Mouse (Mus musculus): ENCODE data around the gene Olfr694. TPM values are rescaled to one million over a fixed set of nuclear protein-coding genes. Genes with fewer than 3 reads are reported as not detected.

Olfr694 gene
- total and polyA plus RNA-seq, 2 experiments from 2014 or later = not detected

DNA sequence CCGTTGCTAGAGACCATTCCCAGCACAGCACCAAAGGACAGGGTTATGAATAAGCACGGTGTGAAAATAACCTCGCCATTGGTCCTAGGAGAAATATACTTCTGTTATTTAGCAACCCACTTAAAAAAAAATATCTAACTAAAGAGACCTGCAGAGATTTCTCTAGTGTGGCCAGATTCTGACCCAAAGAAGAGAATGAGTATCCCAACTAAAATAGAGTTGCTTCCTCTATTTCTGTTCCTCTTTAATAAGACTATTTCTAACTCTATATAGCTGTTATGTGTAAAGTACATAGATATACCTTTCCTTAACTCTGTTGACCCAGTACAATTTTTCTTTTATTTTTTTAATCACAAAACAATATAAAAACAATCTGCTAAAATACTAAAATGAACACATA, 1.4 kb upstream of the Olfr694 start:
- 90% methylated on average over 3 of the region's 3 CpGs for WGBS
- H3K27me3 ChIP-seq (ENCODE audit: insufficient read depth, low read length) = no peaks in the 10 kb centered on the region
- DNase-seq (no peak), ATAC-seq (no peak)
- H3K9ac ChIP-seq = no peak overlapping the region
- no peaks in the 10 kb centered on the region for H3K4me1 ChIP-seq (ENCODE audit: insufficient read depth)
- H3K27ac ChIP-seq (ENCODE audit: low read depth, low read length) = no peak overlapping the region
- H3K36me3 ChIP-seq (ENCODE audit: insufficient read depth) = no peaks in the 10 kb centered on the region
- H3K4me3 ChIP-seq (ENCODE audit: low read depth, low read length) = no peak overlapping the region
- no peak overlapping the region for H3K4me2 ChIP-seq (ENCODE audit: low read depth)
- no peak for TF ChIP-seq CTCF (IDR thresholded peaks at IDR 0.05; ENCODE audit: low read depth)
- no peaks in the 10 kb centered on the region for H3K9me3 ChIP-seq (ENCODE audit: low read length)

DNA sequence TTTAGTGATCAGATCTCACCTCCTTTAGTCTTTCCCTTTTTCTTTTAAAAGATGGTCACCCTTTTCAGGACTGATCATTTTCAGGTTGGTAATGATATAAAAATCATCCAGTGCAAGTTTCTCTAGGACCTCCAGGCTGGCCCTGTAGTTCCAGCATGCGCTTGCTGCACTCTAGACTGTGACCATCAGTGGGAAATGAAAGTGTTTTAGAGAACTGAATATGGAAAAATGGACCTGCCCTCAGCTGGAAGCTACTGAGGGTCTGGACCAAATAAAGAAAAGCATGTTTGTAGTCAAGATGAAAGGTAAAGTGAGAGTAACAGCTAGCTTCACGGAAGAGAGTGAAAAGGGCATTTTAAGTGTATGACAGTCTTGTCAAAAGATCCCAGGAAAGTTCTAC, 6.2 kb downstream of the Olfr694 start:
- Histone ChIP-seq H3K27ac (ENCODE audit: low read depth, low read length) (no peak overlapping the region), H3K9ac (no peak overlapping the region), H3K4me1 (ENCODE audit: insufficient read depth) (no peaks in the 10 kb centered on the region), H3K36me3 (ENCODE audit: insufficient read depth) (no peaks in the 10 kb centered on the region), H3K4me2 (ENCODE audit: low read depth) (no peak overlapping the region), H3K27me3 (ENCODE audit: insufficient read depth, low read length) (no peaks in the 10 kb centered on the region), H3K4me3 (ENCODE audit: low read depth, low read length) (no peak overlapping the region), H3K9me3 (ENCODE audit: low read length) (no peaks in the 10 kb centered on the region)
- ATAC-seq = no peak
- TF ChIP-seq CTCF (IDR thresholded peaks at IDR 0.05; ENCODE audit: low read depth) = no peak
- 84% methylated on average over 2 of the region's 2 CpGs for WGBS
- DNase-seq = no peak

GRCm38 (mm10) chr7:106680484-106680883, 11.1 kb downstream of the Olfr694 start, which contains the start of gene Olfr693:
Gene Olfr693 (minus strand): TSS chr7:106680584.
- Histone ChIP-seq H3K9ac (no peak within 1 kb of the TSS), H3K36me3 (ENCODE audit: insufficient read depth) (no peaks in the 10 kb centered on the region), H3K4me3 (ENCODE audit: low read depth, low read length) (no peak within 1 kb of the TSS), H3K9me3 (ENCODE audit: low read length) (no peaks in the 10 kb centered on the region), H3K27ac (ENCODE audit: low read depth, low read length) (no peak within 1 kb of the TSS), H3K4me1 (ENCODE audit: insufficient read depth) (no peaks in the 10 kb centered on the region), H3K27me3 (ENCODE audit: insufficient read depth, low read length) (no peaks in the 10 kb centered on the region), H3K4me2 (ENCODE audit: low read depth) (no peak within 1 kb of the TSS)
- TF ChIP-seq CTCF (IDR thresholded peaks at IDR 0.05; ENCODE audit: low read depth) = no peak
- no peak for ATAC-seq
- no peak for DNase-seq

DNA sequence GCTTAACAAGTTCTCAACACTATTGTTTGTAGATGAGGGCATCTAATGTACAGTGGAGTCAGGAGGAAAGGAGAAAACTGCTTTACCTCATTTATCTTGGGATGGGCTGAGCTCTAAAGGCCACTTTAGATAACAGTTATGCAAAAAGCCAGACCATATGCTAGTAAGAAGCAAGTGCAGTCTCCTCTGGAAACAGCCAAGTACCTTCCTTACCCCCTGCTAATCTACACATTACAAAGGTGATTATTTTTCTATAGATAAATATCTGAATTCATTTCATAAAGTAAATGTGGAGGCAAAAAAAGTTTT, 39.3 kb downstream of the Olfr694 start:
- no peak overlapping the region for H3K4me2 ChIP-seq (ENCODE audit: low read depth)
- DNase-seq (no peak), ATAC-seq (no peak)
- no peak for TF ChIP-seq CTCF (IDR thresholded peaks at IDR 0.05; ENCODE audit: low read depth)
- H3K4me3 ChIP-seq (ENCODE audit: low read depth, low read length) = no peak overlapping the region
- no peaks in the 10 kb centered on the region for H3K9me3 ChIP-seq (ENCODE audit: low read length)
- H3K27me3 ChIP-seq (ENCODE audit: insufficient read depth, low read length) = no peaks in the 10 kb centered on the region
- H3K36me3 ChIP-seq (ENCODE audit: insufficient read depth) = no peaks in the 10 kb centered on the region
- no peaks in the 10 kb centered on the region for H3K4me1 ChIP-seq (ENCODE audit: insufficient read depth)
- H3K27ac ChIP-seq (ENCODE audit: low read depth, low read length) = no peak overlapping the region
- no peak overlapping the region for H3K9ac ChIP-seq

- ATAC-seq = no peak
- H3K9ac ChIP-seq = no peak overlapping the region
- no peaks in the 10 kb centered on the region for H3K9me3 ChIP-seq (ENCODE audit: low read length)
- no peak overlapping the region for H3K4me3 ChIP-seq (ENCODE audit: low read depth, low read length)
- H3K4me1 ChIP-seq (ENCODE audit: insufficient read depth) = no peaks in the 10 kb centered on the region
- H3K27me3 ChIP-seq (ENCODE audit: insufficient read depth, low read length) = no peaks in the 10 kb centered on the region
- no peak for DNase-seq
- no peak overlapping the region for H3K27ac ChIP-seq (ENCODE audit: low read depth, low read length)
- H3K36me3 ChIP-seq (ENCODE audit: insufficient read depth) = no peaks in the 10 kb centered on the region
- no peak for TF ChIP-seq CTCF (IDR thresholded peaks at IDR 0.05; ENCODE audit: low read depth)
- no peak overlapping the region for H3K4me2 ChIP-seq (ENCODE audit: low read depth)
These were observed 39.9 kb downstream of the Olfr694 start for GRCm38 (mm10) chr7:106651555-106652343.

DNA sequence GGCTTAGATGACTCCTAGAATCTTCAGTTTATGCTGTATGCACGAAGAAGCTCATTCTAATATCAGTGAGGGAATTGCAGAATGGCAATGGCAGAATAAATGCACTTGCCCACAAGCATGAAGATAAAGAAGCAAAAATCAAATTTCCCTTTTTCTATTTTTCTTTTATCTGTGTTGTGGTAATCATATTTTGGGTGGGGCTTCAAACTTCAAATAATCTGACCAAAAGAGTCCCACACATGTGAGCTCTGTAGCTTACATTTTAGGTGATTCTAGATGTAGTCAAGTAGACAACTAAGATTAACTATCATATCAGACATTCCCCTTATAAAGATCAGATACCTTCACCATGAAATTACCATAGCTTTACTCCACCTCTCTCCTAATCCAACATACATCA, 41.8 kb downstream of the Olfr694 start:
- Histone ChIP-seq H3K9ac (no peak overlapping the region), H3K4me3 (ENCODE audit: low read depth, low read length) (no peak overlapping the region), H3K4me2 (ENCODE audit: low read depth) (no peak overlapping the region), H3K27ac (ENCODE audit: low read depth, low read length) (no peak overlapping the region), H3K36me3 (ENCODE audit: insufficient read depth) (no peaks in the 10 kb centered on the region), H3K4me1 (ENCODE audit: insufficient read depth) (no peaks in the 10 kb centered on the region), H3K27me3 (ENCODE audit: insufficient read depth, low read length) (no peaks in the 10 kb centered on the region), H3K9me3 (ENCODE audit: low read length) (no peaks in the 10 kb centered on the region)
- DNase-seq = no peak
- no peak for TF ChIP-seq CTCF (IDR thresholded peaks at IDR 0.05; ENCODE audit: low read depth)
- no peak for ATAC-seq
- 71% methylated on average over 1 of the region's 1 CpGs for WGBS

DNA sequence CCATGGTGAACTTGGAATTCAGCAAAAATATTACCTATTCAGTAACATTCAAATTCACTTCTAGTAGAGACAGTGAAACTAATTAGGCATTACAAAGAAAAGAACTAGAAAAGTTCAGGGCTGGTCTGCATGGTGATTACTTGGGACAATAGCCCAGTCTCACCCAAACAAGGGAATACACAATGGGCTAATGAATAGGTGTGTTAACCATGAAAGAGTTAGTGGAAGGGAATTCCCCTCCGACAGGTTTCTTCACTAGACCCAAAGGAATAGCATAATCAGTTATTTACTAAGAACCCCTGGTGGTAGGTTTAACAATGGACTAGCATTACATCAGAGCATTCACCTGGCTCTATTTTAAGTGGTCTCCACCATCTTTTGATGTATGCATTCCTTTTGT, 46.4 kb downstream of the Olfr694 start:
- H3K36me3 ChIP-seq (ENCODE audit: insufficient read depth) = no peaks in the 10 kb centered on the region
- TF ChIP-seq CTCF (IDR thresholded peaks at IDR 0.05; ENCODE audit: low read depth) = no peak
- no peak overlapping the region for H3K4me3 ChIP-seq (ENCODE audit: low read depth, low read length)
- DNase-seq (no peak), ATAC-seq (no peak)
- 45% methylated on average over 1 of the region's 1 CpGs for WGBS
- H3K27me3 ChIP-seq (ENCODE audit: insufficient read depth, low read length) = no peaks in the 10 kb centered on the region
- no peak overlapping the region for H3K9ac ChIP-seq
- no peak overlapping the region for H3K27ac ChIP-seq (ENCODE audit: low read depth, low read length)
- no peak overlapping the region for H3K4me2 ChIP-seq (ENCODE audit: low read depth)
- no peaks in the 10 kb centered on the region for H3K9me3 ChIP-seq (ENCODE audit: low read length)
- H3K4me1 ChIP-seq (ENCODE audit: insufficient read depth) = no peaks in the 10 kb centered on the region
